Mouse (Mus musculus): Measurements from ENCODE around the gene Igfbp1. TPM values are rescaled to one million over a fixed set of nuclear protein-coding genes. Genes with fewer than 3 reads are reported as not detected.

The Igfbp1 gene
- polyA plus RNA-seq, 1 experiment from 2014 or later = 0.10 TPM

Other genes starting within 250 kb of the Igfbp1 start
- 13.1 and 15.2 TPM in 2 replicates for gene Adcy1, start 134.3 kb upstream of the Igfbp1 start, polyA plus RNA-seq (2015; fragmentation: Nextera tagmentation; extraction: Ambion mirVana)
- gene Gm11985, start 9.2 kb upstream of the Igfbp1 start, polyA plus RNA-seq (2015; fragmentation: Nextera tagmentation; extraction: Ambion mirVana) = not detected in 2 replicates
- gene Igfbp3, start 16.1 kb downstream of the Igfbp1 start, polyA plus RNA-seq (2015; fragmentation: Nextera tagmentation; extraction: Ambion mirVana) = 24.2 and 25.1 TPM in 2 replicates

All from hindbrain, embryonic 16.5 days (tissue).